Mouse (Mus musculus) small intestine, adult 2 months (tissue): ENCODE results near the gene Abt1. TPM values are rescaled to one million over a fixed set of nuclear protein-coding genes. Genes with fewer than 3 reads are reported as not detected.

Source experiments
- H3K27ac ChIP-seq: fragments of 200-500 bp; 2 replicates; pipeline ENCODE4 v1.5.1; 2012; ENCODE audit warnings: low read depth, low read length, control low read depth, inconsistent platforms; ENCODE audit not compliant: insufficient read depth
- H3K27me3 ChIP-seq: fragments of 200-500 bp; 2 replicates; pipeline ENCODE4 v1.6.1; 2012; ENCODE audit warnings: mild to moderate bottlenecking, moderate library complexity, low read length, inconsistent platforms; ENCODE audit not compliant: control insufficient read depth, insufficient read depth
- H3K36me3 ChIP-seq: fragments of 200-500 bp; 2 replicates; pipeline ENCODE4 v1.6.1; 2012; ENCODE audit warnings: mild to moderate bottlenecking, low read length, control low read depth, inconsistent platforms; ENCODE audit not compliant: control insufficient read depth, insufficient read depth
- H3K4me1 ChIP-seq: fragments of 200-500 bp; 2 replicates; pipeline ENCODE4 v1.6.1; 2012; ENCODE audit warnings: low read length, inconsistent platforms, mixed read lengths; ENCODE audit not compliant: control insufficient read depth, insufficient read depth, insufficient read length
- H3K4me3 ChIP-seq: fragments of 200-500 bp; 2 replicates; pipeline ENCODE4 v1.5.1; 2012; ENCODE audit warnings: low read depth, mild to moderate bottlenecking, control low read depth, inconsistent platforms, low read length, moderate library complexity
- CTCF ChIP-seq: fragments of 200-500 bp; IDR thresholded peaks from 2 replicates; pipeline ENCODE4 v1.5.1; 2012; ENCODE audit warnings: low read depth, mild to moderate bottlenecking, control low read depth, inconsistent platforms, low read length, moderate library complexity, mixed read lengths; ENCODE audit not compliant: insufficient replicate concordance, insufficient read length; ENCODE audit errors: extremely low read depth
- POLR2A ChIP-seq: fragments of 200-500 bp; IDR thresholded peaks from 2 replicates; pipeline ENCODE4 v1.6.1; 2012; ENCODE audit warnings: low read depth, mild to moderate bottlenecking, control low read depth, inconsistent platforms, low read length, moderate library complexity
- WGBS: fragments of 180-500 bp; shearing (Covaris S2); methylation state at CpG from one replicate; pipeline ENCODE4 v1.1.7; 2018; 5-methylcytosine and 5-hydroxymethylcytosine counted together
- polyA plus RNA-seq: library from polyadenylated mRNA; depleted of rRNA; stranded (reverse); fragments of >200 nt; gene quantifications from 2 replicates; pipeline ENCODE4 v1.2.3, GENCODE M21; 2012

Gene Abt1
- polyA plus RNA-seq, 1 experiment, result 1.2 TPM

- Histone ChIP-seq H3K27me3 (no peaks in the 10 kb centered on the region), H3K4me1 (peaks cover 2% of the 10 kb centered on the region; the same call in 1 of the 2 replicates), H3K27ac (no peak overlapping the region), H3K4me3 (no peak overlapping the region), H3K36me3 (no peaks in the 10 kb centered on the region)
- 88% methylated on average over 10 of the region's 10 CpGs for WGBS
- TF ChIP-seq CTCF (no peak), POLR2A (no peak)
These were observed 16.2 kb upstream of the Abt1 start for GRCm38 (mm10) chr13:23439901-23440300.

GRCm38 (mm10) chr13:23438521-23438920, 14.9 kb upstream of the Abt1 start:
- Histone ChIP-seq H3K36me3 (no peaks in the 10 kb centered on the region), H3K4me3 (no peak overlapping the region), H3K27ac (no peak overlapping the region), H3K4me1 (peaks cover 2% of the 10 kb centered on the region; the same call in 1 of the 2 replicates), H3K27me3 (no peaks in the 10 kb centered on the region)
- 1% methylated on average over 7 of the region's 7 CpGs for WGBS
- TF ChIP-seq CTCF, result no peak
- no peak for TF ChIP-seq POLR2A

GRCm38 (mm10) chr13:23437908-23438307, 14.2 kb upstream of the Abt1 start:
- H3K27ac ChIP-seq, result no peak overlapping the region
- H3K4me1 ChIP-seq, result peaks cover 2% of the 10 kb centered on the region; the same call in 1 of the 2 replicates
- TF ChIP-seq CTCF, result no peak
- TF ChIP-seq POLR2A, result no peak
- under 1% methylated on average over 17 of the region's 17 CpGs for WGBS
- H3K27me3 ChIP-seq, result no peaks in the 10 kb centered on the region
- H3K36me3 ChIP-seq, result no peaks in the 10 kb centered on the region
- H3K4me3 ChIP-seq, result peak overlapping the region; percentile 20

GRCm38 (mm10) chr13:23436861-23437822, 13.5 kb upstream of the Abt1 start:
- peak overlapping the region; percentile 44 for H3K27ac ChIP-seq
- H3K4me1 ChIP-seq, result peaks cover 2% of the 10 kb centered on the region; the same call in 1 of the 2 replicates
- WGBS, result under 1% methylated on average over 32 of the region's 32 CpGs
- H3K4me3 ChIP-seq, result peak overlapping the region; percentile 77
- H3K36me3 ChIP-seq, result no peaks in the 10 kb centered on the region
- TF ChIP-seq CTCF (no peak), POLR2A (no peak)
- H3K27me3 ChIP-seq, result no peaks in the 10 kb centered on the region

- no peak for TF ChIP-seq POLR2A
- no peak for TF ChIP-seq CTCF
- WGBS, result 1% methylated on average over 11 of the region's 11 CpGs
- H3K36me3 ChIP-seq, result no peaks in the 10 kb centered on the region
- no peaks in the 10 kb centered on the region for H3K27me3 ChIP-seq
- H3K27ac ChIP-seq, result no peak overlapping the region
- H3K4me1 ChIP-seq, result peaks cover 2% of the 10 kb centered on the region; the same call in 1 of the 2 replicates
- no peak overlapping the region for H3K4me3 ChIP-seq
These were observed 12.6 kb upstream of the Abt1 start for GRCm38 (mm10) chr13:23436231-23436661.

GRCm38 (mm10) chr13:23435676-23436075, 12.0 kb upstream of the Abt1 start:
- TF ChIP-seq CTCF (no peak), POLR2A (no peak)
- Histone ChIP-seq H3K27me3 (no peaks in the 10 kb centered on the region), H3K36me3 (no peaks in the 10 kb centered on the region), H3K4me3 (peak overlapping the region; percentile 49), H3K4me1 (peaks cover 2% of the 10 kb centered on the region; the same call in 1 of the 2 replicates), H3K27ac (no peak overlapping the region)
- 7% methylated on average over 12 of the region's 12 CpGs for WGBS

GRCm38 (mm10) chr13:23435241-23435640, 11.6 kb upstream of the Abt1 start:
- H3K36me3 ChIP-seq, result no peaks in the 10 kb centered on the region
- H3K4me3 ChIP-seq, result no peak overlapping the region
- no peak overlapping the region for H3K27ac ChIP-seq
- peaks cover 2% of the 10 kb centered on the region; the same call in 1 of the 2 replicates for H3K4me1 ChIP-seq
- 50% methylated on average over 4 of the region's 4 CpGs for WGBS
- no peaks in the 10 kb centered on the region for H3K27me3 ChIP-seq
- TF ChIP-seq POLR2A (no peak), CTCF (no peak)
